Mouse (Mus musculus) lung, postnatal 36 days (tissue): ENCODE measurements at regions not wholly inside any gene's neighbourhood (a gene's known extent, or its start where the extent isn't known, plus 50 kb on each side); places are given as distances from the start of the nearest gene placed in this dataset.

Experiments
- DNase-seq: peaks from one replicate; pipeline ENCODE4 v3.0.0; 2022; ENCODE audit warnings: mixed read lengths

- no peak for DNase-seq
These were observed 370.5 kb downstream of the Cdh11 start for GRCm38 (mm10) chr8:102414931-102415330.

GRCm38 (mm10) chr8:102413446-102413845 is 372.0 kb downstream of the Cdh11 start:
- no peak for DNase-seq

- DNase-seq: no peak
These were observed 397.9 kb downstream of the Cdh11 start for GRCm38 (mm10) chr8:102387591-102387990.

- no peak for DNase-seq
These were observed 440.1 kb downstream of the Cdh11 start for GRCm38 (mm10) chr8:102345392-102345791.

GRCm38 (mm10) chr8:102332511-102332910 is 452.9 kb downstream of the Cdh11 start:
- no peak for DNase-seq

- no peak for DNase-seq
These were observed 454.3 kb downstream of the Cdh11 start for GRCm38 (mm10) chr8:102331151-102331550.

GRCm38 (mm10) chr8:102329955-102330354 is 455.5 kb downstream of the Cdh11 start:
- DNase-seq: no peak
